In the genomic region with DNA sequence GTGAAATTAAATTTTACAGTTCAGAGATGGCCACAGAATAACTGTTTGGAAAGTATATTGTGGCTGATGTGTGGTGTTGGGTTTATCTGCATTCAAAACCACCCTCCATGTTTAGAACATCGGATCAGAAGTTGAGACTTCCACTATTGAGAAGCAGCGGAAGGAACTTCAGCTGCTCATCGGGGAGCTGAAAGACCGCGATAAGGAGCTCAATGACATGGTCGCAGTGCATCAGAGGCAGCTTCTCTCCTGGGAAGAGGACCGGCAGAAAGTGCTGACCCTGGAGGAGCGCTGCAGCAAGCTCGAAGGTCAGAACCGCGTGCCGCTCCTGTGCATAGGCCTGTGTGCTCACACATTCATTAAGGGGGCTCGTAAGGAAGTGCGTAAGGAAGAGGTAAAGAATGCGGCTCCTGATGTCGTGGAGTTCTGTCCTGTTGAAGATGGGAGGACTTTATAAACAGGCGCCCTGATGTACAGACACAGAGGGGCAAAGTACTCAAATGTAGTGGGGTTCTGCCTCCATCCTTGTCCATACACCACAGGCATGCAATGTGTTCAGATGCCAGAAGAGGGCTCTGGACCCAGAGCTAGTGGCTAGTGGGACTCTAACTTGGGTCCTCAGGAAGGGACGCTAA, we compare ENCODE assay signal across 8 mouse cellular contexts. TPM values are rescaled to one million over a fixed set of nuclear protein-coding genes. Genes with fewer than 3 reads are reported as not detected.
DNase-seq lines count a peak whose midpoint lies in the region; ATAC-seq and TF ChIP-seq lines count a peak whose summit lies in the region.

No protein-coding gene starts in this region.

- no peak for ATAC-seq in hindbrain, embryonic 11.5 days (ENCODE audit: low FRiP score)
- no peak for ATAC-seq in hindbrain, embryonic 14.5 days (ENCODE audit: low FRiP score)

- 38% methylated on average over 18 of the region's 18 CpGs for WGBS in hindbrain, embryonic 11.5 days
- WGBS in hindbrain, embryonic 14.5 days: 36% methylated on average over 18 of the region's 18 CpGs

- no peaks in the 10 kb centered on the region for H3K4me1 ChIP-seq in hindbrain, embryonic 11.5 days (replicated peaks; ENCODE audit: control insufficient read depth, insufficient read depth, low read length)
- peaks cover 4% of the 10 kb centered on the region; the same call in 1 of the 2 replicates for H3K4me1 ChIP-seq in hindbrain, embryonic 14.5 days (replicated peaks; ENCODE audit: control insufficient read depth, insufficient read depth, low read length)
- H3K4me1 ChIP-seq in E14TG2a.4 (replicated peaks; ENCODE audit: low read depth, low read length): peaks cover 23% of the 10 kb centered on the region

- no peaks in the 10 kb centered on the region for H3K9me3 ChIP-seq in hindbrain, embryonic 11.5 days (ENCODE audit: control insufficient read depth, low read length)
- no peaks in the 10 kb centered on the region for H3K9me3 ChIP-seq in hindbrain, embryonic 14.5 days (ENCODE audit: control insufficient read depth, low read length)
- H3K9me3 ChIP-seq in E14TG2a.4 (ENCODE audit: low read length): peaks cover 13% of the 10 kb centered on the region

- DNase-seq in hindbrain, embryonic 11.5 days (ENCODE audit: low spot score): peak; percentile 61
- DNase-seq in hindbrain, embryonic 14.5 days (ENCODE audit: low spot score): no peak
- peak; percentile 33 for DNase-seq in c-Kit-negative CD71-positive TER-119-positive erythroid progenitor cells, embryonic 14.5 days (ENCODE audit: low read depth, low spot score)
- peak; percentile 13 to 54 for DNase-seq in kidney, postnatal 36 days
- no peak for DNase-seq in T-cell, adult 2 months (ENCODE audit: low spot score)
- DNase-seq in urinary bladder, postnatal 36 days (ENCODE audit: low spot score in 2 of 2): no peak
- DNase-seq in right cerebral cortex, postnatal 36 days (ENCODE audit: low spot score in 2 of 2): no peak

- no peak overlapping the region for H3K4me2 ChIP-seq in hindbrain, embryonic 11.5 days (replicated peaks; ENCODE audit: low read depth, low read length)
- no peak overlapping the region for H3K4me2 ChIP-seq in hindbrain, embryonic 14.5 days (replicated peaks)

- H3K9ac ChIP-seq in hindbrain, embryonic 11.5 days (ENCODE audit: low read depth, low read length): no peak overlapping the region
- no peak overlapping the region for H3K9ac ChIP-seq in hindbrain, embryonic 14.5 days

- H3K27me3 ChIP-seq in hindbrain, embryonic 11.5 days (ENCODE audit: control insufficient read depth, insufficient read depth, low read length): no peaks in the 10 kb centered on the region
- no peaks in the 10 kb centered on the region for H3K27me3 ChIP-seq in hindbrain, embryonic 14.5 days (ENCODE audit: control insufficient read depth, insufficient read depth, low read length)
- no peaks in the 10 kb centered on the region for H3K27me3 ChIP-seq in E14TG2a.4 (ENCODE audit: insufficient read depth, low read length)

- no peak overlapping the region for H3K4me3 ChIP-seq in hindbrain, embryonic 11.5 days (ENCODE audit: low read depth, low read length)
- no peak overlapping the region for H3K4me3 ChIP-seq in hindbrain, embryonic 14.5 days (replicated peaks; ENCODE audit: low read length)
- peak overlapping the region; percentile 35 for H3K4me3 ChIP-seq in E14TG2a.4 (replicated peaks; ENCODE audit: low read length)

- H3K27ac ChIP-seq in hindbrain, embryonic 11.5 days (ENCODE audit: low read depth, low read length): no peak overlapping the region
- H3K27ac ChIP-seq in hindbrain, embryonic 14.5 days: no peak overlapping the region

- no peaks in the 10 kb centered on the region for H3K36me3 ChIP-seq in hindbrain, embryonic 11.5 days (ENCODE audit: control insufficient read depth, insufficient read depth, low read length)
- H3K36me3 ChIP-seq in hindbrain, embryonic 14.5 days (replicated peaks; ENCODE audit: control insufficient read depth, insufficient read depth): peaks cover 2% of the 10 kb centered on the region
- H3K36me3 ChIP-seq in E14TG2a.4 (ENCODE audit: insufficient read depth, low read length): peaks cover 14% of the 10 kb centered on the region

- peak; percentile 70 for TF ChIP-seq CTCF in E14TG2a.4 (conservative IDR thresholded peaks at IDR 0.05; ENCODE audit: low read length)

RNA-seq across cellular contexts. Expression of a gene that starts 3.6 kb away (rescaled TPM):
- 4.3 and 5.4 TPM in 2 replicates for polyA plus RNA-seq in hindbrain, embryonic 11.5 days (2014; fragmentation: Nextera tagmentation; extraction: Ambion mirVana)
- polyA plus RNA-seq in hindbrain, embryonic 14.5 days (2014; fragmentation: Nextera tagmentation; extraction: Ambion mirVana): 5.2 and 5.5 TPM in 2 replicates

RNA-seq across cellular contexts. Expression of a gene that starts 6.9 kb away (rescaled TPM):
- 1.5 and 2.4 TPM in 2 replicates for polyA plus RNA-seq in hindbrain, embryonic 11.5 days (2014; fragmentation: Nextera tagmentation; extraction: Ambion mirVana)
- polyA plus RNA-seq in hindbrain, embryonic 14.5 days (2014; fragmentation: Nextera tagmentation; extraction: Ambion mirVana): 2.3 and 2.6 TPM in 2 replicates

RNA-seq across cellular contexts. Expression of a gene that starts 27.1 kb away (rescaled TPM):
- 154 and 172 TPM in 2 replicates for polyA plus RNA-seq in hindbrain, embryonic 11.5 days (2014; fragmentation: Nextera tagmentation; extraction: Ambion mirVana)
- 104 and 111 TPM in 2 replicates for polyA plus RNA-seq in hindbrain, embryonic 14.5 days (2014; fragmentation: Nextera tagmentation; extraction: Ambion mirVana)

RNA-seq across cellular contexts. Expression of a gene that starts 39.4 kb away (rescaled TPM):
- polyA plus RNA-seq in hindbrain, embryonic 11.5 days (2014; fragmentation: Nextera tagmentation; extraction: Ambion mirVana): 6.0 and 9.7 TPM in 2 replicates
- 22.4 and 27.9 TPM in 2 replicates for polyA plus RNA-seq in hindbrain, embryonic 14.5 days (2014; fragmentation: Nextera tagmentation; extraction: Ambion mirVana)

RNA-seq across cellular contexts. Expression of a gene that starts 54.3 kb away (rescaled TPM):
- 0.04 and 0.12 TPM in 2 replicates for polyA plus RNA-seq in hindbrain, embryonic 11.5 days (2014; fragmentation: Nextera tagmentation; extraction: Ambion mirVana)
- polyA plus RNA-seq in hindbrain, embryonic 14.5 days (2014; fragmentation: Nextera tagmentation; extraction: Ambion mirVana): 0.51 and 0.64 TPM in 2 replicates

Comparison
In these comparisons a context has a peak if more than half of its experiments do, and no peak if none do; other contexts are left out.
1. DNase-seq: peak in hindbrain, embryonic 11.5 days (single experiment), c-Kit-negative CD71-positive TER-119-positive erythroid progenitor cells, embryonic 14.5 days (single experiment) and kidney, postnatal 36 days (2 of 2); none in hindbrain, embryonic 14.5 days (single experiment), T-cell, adult 2 months (single experiment), urinary bladder, postnatal 36 days (0 of 2) and right cerebral cortex, postnatal 36 days (0 of 2).